Mouse (Mus musculus): ENCODE results near the gene Cdh4. TPM values are rescaled to one million over a fixed set of nuclear protein-coding genes. Genes with fewer than 3 reads are reported as not detected.
A peak's percentile ranks its signal among the peaks of the same experiment; 100 is the strongest.

Gene Cdh4
- polyA plus RNA-seq, 1 experiment from 2014 or later = 42.8 TPM

DNA sequence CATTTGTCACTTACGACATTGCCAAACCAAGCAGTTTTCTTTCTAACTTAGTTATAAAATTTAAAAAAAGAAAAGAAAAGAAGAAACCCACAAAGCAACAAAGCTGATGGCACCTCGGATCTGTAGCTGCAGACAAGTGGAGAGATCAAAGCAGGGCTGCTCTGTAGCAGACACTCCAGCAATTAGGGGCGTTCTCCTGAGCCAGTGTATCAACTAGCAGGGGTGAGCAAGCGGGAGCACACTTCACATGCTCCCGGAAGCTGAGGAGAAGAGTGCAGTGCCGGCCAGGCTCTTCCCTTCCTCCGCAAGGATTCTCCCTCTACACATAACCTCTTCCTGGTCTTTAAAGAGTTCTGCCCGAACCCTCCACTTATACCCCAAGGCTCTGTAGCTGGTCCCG, 220.5 kb downstream of the Cdh4 start:
- peak; percentile 58 for DNase-seq
- Histone ChIP-seq H3K9ac (replicated peaks; ENCODE audit: low read length) (no peak overlapping the region), H3K4me1 (ENCODE audit: control insufficient read depth, insufficient read depth, low read length) (peaks cover 12% of the 10 kb centered on the region; the same call in 1 of the 2 replicates), H3K36me3 (ENCODE audit: control insufficient read depth, insufficient read depth, low read length) (no peaks in the 10 kb centered on the region), H3K4me2 (ENCODE audit: low read length) (peak overlapping the region; percentile 33), H3K27me3 (ENCODE audit: control insufficient read depth, insufficient read depth, low read length) (peaks cover 18% of the 10 kb centered on the region), H3K27ac (replicated peaks; ENCODE audit: low read depth, low read length) (no peak overlapping the region), H3K9me3 (ENCODE audit: control insufficient read depth, low read length) (no peaks in the 10 kb centered on the region), H3K4me3 (replicated peaks; ENCODE audit: low read depth, low read length) (no peak overlapping the region)
- no peak for ATAC-seq (ENCODE audit: low FRiP score, low TSS enrichment)
- 7% methylated on average over 9 of the region's 9 CpGs for WGBS

GRCm38 (mm10) chr2:179663652-179664051, 221.4 kb downstream of the Cdh4 start:
- DNase-seq (no peak), ATAC-seq (ENCODE audit: low FRiP score, low TSS enrichment) (no peak)
- 34% methylated on average over 9 of the region's 9 CpGs for whole genome bisulfite sequencing
- Histone ChIP-seq H3K9ac (replicated peaks; ENCODE audit: low read length) (no peak overlapping the region), H3K27me3 (ENCODE audit: control insufficient read depth, insufficient read depth, low read length) (peaks cover 25% of the 10 kb centered on the region; the same call in 1 of the 2 replicates), H3K27ac (replicated peaks; ENCODE audit: low read depth, low read length) (no peak overlapping the region), H3K9me3 (ENCODE audit: control insufficient read depth, low read length) (no peaks in the 10 kb centered on the region), H3K4me3 (replicated peaks; ENCODE audit: low read depth, low read length) (no peak overlapping the region), H3K4me1 (ENCODE audit: control insufficient read depth, insufficient read depth, low read length) (peaks cover 15% of the 10 kb centered on the region; the same call in 1 of the 2 replicates), H3K36me3 (ENCODE audit: control insufficient read depth, insufficient read depth, low read length) (no peaks in the 10 kb centered on the region), H3K4me2 (ENCODE audit: low read length) (no peak overlapping the region)

GRCm38 (mm10) chr2:179664171-179664608, 222.0 kb downstream of the Cdh4 start:
- peaks cover 19% of the 10 kb centered on the region for H3K4me1 ChIP-seq (ENCODE audit: control insufficient read depth, insufficient read depth, low read length)
- H3K9ac ChIP-seq (replicated peaks; ENCODE audit: low read length) = no peak overlapping the region
- no peaks in the 10 kb centered on the region for H3K9me3 ChIP-seq (ENCODE audit: control insufficient read depth, low read length)
- no peak for ATAC-seq (ENCODE audit: low FRiP score, low TSS enrichment)
- H3K27me3 ChIP-seq (ENCODE audit: control insufficient read depth, insufficient read depth, low read length) = peaks cover 25% of the 10 kb centered on the region; the same call in 1 of the 2 replicates
- whole genome bisulfite sequencing = 68% methylated on average over 13 of the region's 13 CpGs
- no peak overlapping the region for H3K4me2 ChIP-seq (ENCODE audit: low read length)
- H3K4me3 ChIP-seq (replicated peaks; ENCODE audit: low read depth, low read length) = no peak overlapping the region
- no peaks in the 10 kb centered on the region for H3K36me3 ChIP-seq (ENCODE audit: control insufficient read depth, insufficient read depth, low read length)
- H3K27ac ChIP-seq (replicated peaks; ENCODE audit: low read depth, low read length) = no peak overlapping the region
- DNase-seq = no peak

DNA sequence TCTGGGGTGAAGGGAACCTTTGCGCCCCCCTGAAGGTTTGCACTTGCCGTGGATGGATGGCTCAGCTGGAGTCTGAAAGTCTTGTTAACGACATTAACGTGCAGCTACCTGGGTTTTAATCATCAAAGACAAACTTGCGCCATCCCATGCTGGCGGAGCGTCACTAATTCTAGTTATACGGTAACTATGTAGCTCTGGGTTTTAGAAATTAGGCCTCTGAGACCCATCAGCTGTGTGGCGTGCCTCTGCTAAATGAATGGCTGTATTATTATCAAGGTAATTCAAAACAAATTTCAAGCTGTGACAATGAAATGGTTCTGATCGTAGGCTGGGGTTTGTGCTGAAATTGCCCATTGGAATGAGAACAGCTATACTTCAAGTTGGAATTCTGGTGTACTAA, 228.5 kb downstream of the Cdh4 start:
- Histone ChIP-seq H3K36me3 (ENCODE audit: control insufficient read depth, insufficient read depth, low read length) (no peaks in the 10 kb centered on the region), H3K4me1 (ENCODE audit: control insufficient read depth, insufficient read depth, low read length) (peaks cover 16% of the 10 kb centered on the region), H3K9ac (replicated peaks; ENCODE audit: low read length) (no peak overlapping the region), H3K27me3 (ENCODE audit: control insufficient read depth, insufficient read depth, low read length) (peaks cover 7% of the 10 kb centered on the region; the same call in 1 of the 2 replicates), H3K4me2 (ENCODE audit: low read length) (no peak overlapping the region), H3K27ac (replicated peaks; ENCODE audit: low read depth, low read length) (no peak overlapping the region), H3K9me3 (ENCODE audit: control insufficient read depth, low read length) (no peaks in the 10 kb centered on the region), H3K4me3 (replicated peaks; ENCODE audit: low read depth, low read length) (no peak overlapping the region)
- WGBS = 18% methylated on average over 10 of the region's 10 CpGs
- DNase-seq (no peak), ATAC-seq (ENCODE audit: low FRiP score, low TSS enrichment) (no peak)

GRCm38 (mm10) chr2:179679866-179680265, 237.6 kb downstream of the Cdh4 start:
- Histone ChIP-seq H3K4me2 (ENCODE audit: low read length) (no peak overlapping the region), H3K27me3 (ENCODE audit: control insufficient read depth, insufficient read depth, low read length) (no peaks in the 10 kb centered on the region), H3K27ac (replicated peaks; ENCODE audit: low read depth, low read length) (no peak overlapping the region), H3K9me3 (ENCODE audit: control insufficient read depth, low read length) (no peaks in the 10 kb centered on the region), H3K4me1 (ENCODE audit: control insufficient read depth, insufficient read depth, low read length) (no peaks in the 10 kb centered on the region), H3K4me3 (replicated peaks; ENCODE audit: low read depth, low read length) (no peak overlapping the region), H3K36me3 (ENCODE audit: control insufficient read depth, insufficient read depth, low read length) (no peaks in the 10 kb centered on the region), H3K9ac (replicated peaks; ENCODE audit: low read length) (no peak overlapping the region)
- DNase-seq = no peak
- ATAC-seq (ENCODE audit: low FRiP score, low TSS enrichment) = no peak
- WGBS = 75% methylated on average over 5 of the region's 5 CpGs

GRCm38 (mm10) chr2:179681386-179681785, 239.2 kb downstream of the Cdh4 start:
- H3K27ac ChIP-seq (replicated peaks; ENCODE audit: low read depth, low read length) = no peak overlapping the region
- WGBS = 90% methylated on average over 1 of the region's 1 CpGs
- no peaks in the 10 kb centered on the region for H3K9me3 ChIP-seq (ENCODE audit: control insufficient read depth, low read length)
- H3K9ac ChIP-seq (replicated peaks; ENCODE audit: low read length) = no peak overlapping the region
- no peak overlapping the region for H3K4me3 ChIP-seq (replicated peaks; ENCODE audit: low read depth, low read length)
- DNase-seq (no peak), ATAC-seq (ENCODE audit: low FRiP score, low TSS enrichment) (no peak)
- H3K4me1 ChIP-seq (ENCODE audit: control insufficient read depth, insufficient read depth, low read length) = no peaks in the 10 kb centered on the region
- no peaks in the 10 kb centered on the region for H3K27me3 ChIP-seq (ENCODE audit: control insufficient read depth, insufficient read depth, low read length)
- no peak overlapping the region for H3K4me2 ChIP-seq (ENCODE audit: low read length)
- no peaks in the 10 kb centered on the region for H3K36me3 ChIP-seq (ENCODE audit: control insufficient read depth, insufficient read depth, low read length)

DNA sequence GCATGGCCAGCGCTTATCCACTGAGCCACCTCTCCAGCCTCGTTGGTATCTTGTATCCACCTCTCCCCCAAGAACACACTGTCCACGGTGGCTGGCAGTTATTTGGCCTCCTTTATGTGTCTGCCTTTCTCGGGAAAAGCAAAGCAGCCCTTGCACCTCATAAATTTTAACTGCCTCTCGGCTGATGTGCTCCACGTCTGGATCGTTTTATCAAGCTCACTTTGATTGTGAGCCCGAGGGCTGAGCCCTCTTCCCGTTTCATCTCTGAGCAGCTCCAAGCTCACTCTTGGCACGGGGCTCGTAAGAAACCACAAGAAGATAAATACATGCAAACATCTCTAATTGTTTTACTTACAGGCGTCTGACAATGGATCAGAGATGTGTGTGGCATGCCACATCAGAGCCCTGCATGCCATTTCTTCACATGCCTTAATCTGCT, 245.0 kb downstream of the Cdh4 start:
- H3K4me3 ChIP-seq (replicated peaks; ENCODE audit: low read depth, low read length) = no peak overlapping the region
- H3K4me2 ChIP-seq (ENCODE audit: low read length) = no peak overlapping the region
- H3K27me3 ChIP-seq (ENCODE audit: control insufficient read depth, insufficient read depth, low read length) = no peaks in the 10 kb centered on the region
- H3K36me3 ChIP-seq (ENCODE audit: control insufficient read depth, insufficient read depth, low read length) = no peaks in the 10 kb centered on the region
- peak; percentile 64; the same call in 1 of the 2 replicates for ATAC-seq (ENCODE audit: low FRiP score, low TSS enrichment)
- H3K9ac ChIP-seq (replicated peaks; ENCODE audit: low read length) = peak overlapping the region; percentile 3; the same call in 1 of the 2 replicates
- peak overlapping the region; percentile 71 for H3K27ac ChIP-seq (replicated peaks; ENCODE audit: low read depth, low read length)
- DNase-seq = peak; percentile 79
- peaks cover 22% of the 10 kb centered on the region; the same call in 1 of the 2 replicates for H3K4me1 ChIP-seq (ENCODE audit: control insufficient read depth, insufficient read depth, low read length)
- WGBS = 27% methylated on average over 12 of the region's 12 CpGs
- no peaks in the 10 kb centered on the region for H3K9me3 ChIP-seq (ENCODE audit: control insufficient read depth, low read length)

DNA sequence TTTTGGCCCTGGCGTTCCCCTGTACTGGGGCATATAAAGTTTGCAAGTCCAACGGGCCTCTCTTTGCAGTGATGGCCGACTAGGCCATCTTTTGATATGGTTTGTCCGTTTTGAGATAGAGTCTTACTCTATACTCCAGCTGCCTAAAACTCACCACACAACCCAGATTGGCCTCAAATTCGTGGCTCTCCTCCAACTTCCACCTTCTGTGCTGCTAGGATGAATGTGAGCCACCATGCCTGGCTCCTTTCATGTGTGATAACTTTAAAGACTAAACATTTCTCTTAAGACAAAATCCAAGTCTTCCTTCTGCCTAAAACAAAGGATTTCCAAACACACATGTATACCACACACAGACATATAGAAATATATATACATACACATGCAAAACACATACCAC, 246.7 kb downstream of the Cdh4 start:
- Histone ChIP-seq H3K27me3 (ENCODE audit: control insufficient read depth, insufficient read depth, low read length) (no peaks in the 10 kb centered on the region), H3K9me3 (ENCODE audit: control insufficient read depth, low read length) (no peaks in the 10 kb centered on the region), H3K27ac (replicated peaks; ENCODE audit: low read depth, low read length) (no peak overlapping the region), H3K9ac (replicated peaks; ENCODE audit: low read length) (no peak overlapping the region), H3K4me2 (ENCODE audit: low read length) (no peak overlapping the region), H3K4me1 (ENCODE audit: control insufficient read depth, insufficient read depth, low read length) (peaks cover 22% of the 10 kb centered on the region; the same call in 1 of the 2 replicates), H3K36me3 (ENCODE audit: control insufficient read depth, insufficient read depth, low read length) (no peaks in the 10 kb centered on the region), H3K4me3 (replicated peaks; ENCODE audit: low read depth, low read length) (no peak overlapping the region)
- DNase-seq (no peak), ATAC-seq (ENCODE audit: low FRiP score, low TSS enrichment) (no peak)
- WGBS = 84% methylated on average over 5 of the region's 5 CpGs

GRCm38 (mm10) chr2:179689761-179690160, 247.5 kb downstream of the Cdh4 start:
- Histone ChIP-seq H3K4me2 (ENCODE audit: low read length) (no peak overlapping the region), H3K27ac (replicated peaks; ENCODE audit: low read depth, low read length) (no peak overlapping the region), H3K9me3 (ENCODE audit: control insufficient read depth, low read length) (no peaks in the 10 kb centered on the region), H3K36me3 (ENCODE audit: control insufficient read depth, insufficient read depth, low read length) (no peaks in the 10 kb centered on the region), H3K4me3 (replicated peaks; ENCODE audit: low read depth, low read length) (no peak overlapping the region), H3K9ac (replicated peaks; ENCODE audit: low read length) (no peak overlapping the region), H3K27me3 (ENCODE audit: control insufficient read depth, insufficient read depth, low read length) (no peaks in the 10 kb centered on the region), H3K4me1 (ENCODE audit: control insufficient read depth, insufficient read depth, low read length) (peaks cover 28% of the 10 kb centered on the region)
- DNase-seq = no peak
- 69% methylated on average over 3 of the region's 3 CpGs for WGBS
- ATAC-seq (ENCODE audit: low FRiP score, low TSS enrichment) = no peak

All from midbrain, embryonic 14.5 days (tissue).